Mouse (Mus musculus) macrophage (primary cell): ENCODE data around the gene Gm42906. TPM values are rescaled to one million over a fixed set of nuclear protein-coding genes. Genes with fewer than 3 reads are reported as not detected.

Experiments used
- H3K27ac ChIP-seq: fragments of 350-480 bp; formaldehyde crosslinking; 2 replicates; pipeline ENCODE4 v1.9.0; 2021
- H3K36me3 ChIP-seq: fragments of 350-480 bp; formaldehyde crosslinking; 2 replicates; pipeline ENCODE4 v1.9.0; 2021; ENCODE audit errors: inconsistent target
- H3K4me3 ChIP-seq: fragments of 350-480 bp; formaldehyde crosslinking; 2 replicates; pipeline ENCODE4 v1.9.0; 2021; ENCODE audit errors: inconsistent target
- H3K79me2 ChIP-seq: fragments of 350-480 bp; formaldehyde crosslinking; 2 replicates; pipeline ENCODE4 v1.9.0; 2021; ENCODE audit errors: inconsistent target
- whole genome bisulfite sequencing: methylation state at CpG from one replicate; pipeline ENCODE4 v1.1.7; 2026; ENCODE audit warnings: inconsistent platforms; ENCODE audit not compliant: missing documents; 5-methylcytosine and 5-hydroxymethylcytosine counted together
- polyA plus RNA-seq: library from polyadenylated mRNA; stranded (reverse); fragments of 250-400 nt; gene quantifications from 3 replicates; pipeline ENCODE4 v1.2.4, GENCODE M21; 2018; ENCODE audit warnings: inconsistent platforms

The Gm42906 gene
- polyA plus RNA-seq, 1 experiment from 2014 or later: not detected

DNA sequence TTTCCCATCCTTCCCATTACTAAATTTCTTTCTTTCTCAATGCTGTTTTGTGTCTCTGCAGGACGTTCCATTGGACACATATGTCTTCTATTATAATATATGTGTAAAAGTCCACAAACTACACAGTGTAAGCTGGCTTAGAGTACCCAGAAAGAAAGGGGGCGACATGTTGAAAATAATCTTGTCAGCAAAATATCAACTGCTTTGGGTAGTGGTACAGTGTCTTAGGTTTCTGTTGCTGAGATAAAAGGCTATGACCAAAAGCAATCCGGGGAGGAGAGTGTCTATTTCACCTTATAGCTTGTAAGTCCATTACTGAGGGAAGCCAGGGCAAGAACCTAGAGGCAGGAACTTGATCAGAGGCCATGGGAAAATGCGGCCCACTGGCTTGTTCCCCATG lies 293.8 kb downstream of the Gm42906 start:
- H3K36me3 ChIP-seq: no peaks in the 10 kb centered on the region
- no peaks in the 10 kb centered on the region for H3K79me2 ChIP-seq
- WGBS: 89% methylated on average over 4 of the region's 4 CpGs
- H3K27ac ChIP-seq: no peak overlapping the region
- no peak overlapping the region for H3K4me3 ChIP-seq

DNA sequence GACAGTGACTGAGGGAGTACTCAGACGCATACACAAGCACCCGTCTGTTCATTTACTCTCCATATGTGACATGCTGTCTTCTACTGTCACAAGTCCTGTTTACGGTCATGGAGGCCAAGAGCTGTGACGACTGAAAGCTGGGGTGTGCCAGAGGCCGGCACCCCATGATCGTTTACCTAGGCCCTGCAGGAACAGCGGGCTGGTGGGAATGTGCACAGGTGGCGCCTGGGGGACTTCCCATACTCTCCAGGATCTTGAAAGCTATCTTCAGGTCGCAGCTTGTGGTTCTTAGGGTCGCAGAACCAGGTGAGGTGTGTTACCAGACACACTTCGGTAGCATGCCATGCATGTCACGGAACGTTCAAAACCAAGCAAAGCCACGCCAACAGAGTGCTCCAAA lies 294.2 kb downstream of the Gm42906 start:
- WGBS: 92% methylated on average over 14 of the region's 14 CpGs
- H3K79me2 ChIP-seq: no peaks in the 10 kb centered on the region
- H3K27ac ChIP-seq: no peak overlapping the region
- no peaks in the 10 kb centered on the region for H3K36me3 ChIP-seq
- H3K4me3 ChIP-seq: no peak overlapping the region

DNA sequence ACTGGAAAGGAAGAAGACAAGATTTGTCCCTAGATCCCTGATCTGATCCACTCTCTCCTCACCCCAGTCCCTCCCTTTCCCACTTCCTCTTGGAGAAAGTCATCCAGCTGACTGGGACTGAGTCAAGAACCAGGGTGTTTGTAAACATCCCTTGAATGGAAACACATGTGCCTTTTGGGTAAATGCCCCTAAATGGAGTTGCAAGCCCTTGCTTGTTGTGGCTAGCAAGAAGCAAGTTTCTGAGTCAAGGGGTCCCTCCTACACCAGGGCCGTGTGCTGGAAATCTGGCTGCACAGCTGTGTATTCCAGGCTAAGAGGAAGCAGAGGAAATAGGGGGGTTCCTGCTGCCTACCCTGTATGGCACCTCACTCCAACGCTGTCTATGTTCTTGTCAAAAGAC lies 298.2 kb downstream of the Gm42906 start:
- WGBS: 27% methylated on average over 2 of the region's 2 CpGs
- Histone ChIP-seq H3K27ac (no peak overlapping the region), H3K4me3 (no peak overlapping the region), H3K36me3 (no peaks in the 10 kb centered on the region), H3K79me2 (no peaks in the 10 kb centered on the region)

DNA sequence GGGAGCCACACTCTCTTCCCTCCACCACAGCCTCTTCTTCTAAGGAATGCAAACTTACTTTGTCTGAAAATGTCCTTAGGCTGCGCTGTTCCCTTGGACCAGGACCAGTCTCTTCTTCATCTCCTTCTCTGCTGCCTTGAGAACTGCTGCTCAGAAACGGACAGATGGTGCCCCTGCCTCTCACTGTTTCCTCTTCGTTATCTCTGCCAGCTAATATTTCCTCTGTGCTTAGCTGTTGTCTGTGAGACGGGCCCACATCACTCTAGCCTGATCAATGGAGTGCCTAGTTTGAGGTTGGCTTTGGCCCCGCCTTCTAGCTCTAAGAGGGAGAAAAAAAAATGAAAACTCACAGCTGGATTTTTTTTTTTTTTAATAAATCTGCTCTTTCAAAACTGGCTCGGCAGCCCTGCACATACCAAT lies 300.7 kb downstream of the Gm42906 start:
- Histone ChIP-seq H3K36me3 (no peaks in the 10 kb centered on the region), H3K79me2 (no peaks in the 10 kb centered on the region), H3K27ac (no peak overlapping the region), H3K4me3 (no peak overlapping the region)
- 29% methylated on average over 5 of the region's 6 CpGs for WGBS

DNA sequence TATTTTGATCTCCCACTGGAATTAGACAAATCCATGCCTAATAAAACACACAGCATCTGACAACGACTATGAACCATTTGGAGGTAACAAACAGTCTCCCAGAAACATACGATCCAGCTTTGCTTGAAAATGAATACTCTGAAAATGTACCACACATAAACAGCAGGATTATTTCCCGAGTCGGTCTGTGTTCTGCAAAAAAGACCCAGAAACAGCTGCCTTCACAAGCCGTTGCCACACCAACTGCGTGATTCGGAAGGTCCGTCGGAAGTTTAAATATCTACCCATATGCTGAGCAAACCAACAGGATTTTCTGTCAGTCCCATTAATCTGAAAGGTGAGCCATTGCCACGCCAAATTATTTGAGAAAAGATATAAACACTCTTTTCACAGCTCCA lies 301.4 kb downstream of the Gm42906 start:
- H3K27ac ChIP-seq: no peak overlapping the region
- 93% methylated on average over 8 of the region's 10 CpGs for WGBS
- H3K79me2 ChIP-seq: no peaks in the 10 kb centered on the region
- no peaks in the 10 kb centered on the region for H3K36me3 ChIP-seq
- H3K4me3 ChIP-seq: no peak overlapping the region

DNA sequence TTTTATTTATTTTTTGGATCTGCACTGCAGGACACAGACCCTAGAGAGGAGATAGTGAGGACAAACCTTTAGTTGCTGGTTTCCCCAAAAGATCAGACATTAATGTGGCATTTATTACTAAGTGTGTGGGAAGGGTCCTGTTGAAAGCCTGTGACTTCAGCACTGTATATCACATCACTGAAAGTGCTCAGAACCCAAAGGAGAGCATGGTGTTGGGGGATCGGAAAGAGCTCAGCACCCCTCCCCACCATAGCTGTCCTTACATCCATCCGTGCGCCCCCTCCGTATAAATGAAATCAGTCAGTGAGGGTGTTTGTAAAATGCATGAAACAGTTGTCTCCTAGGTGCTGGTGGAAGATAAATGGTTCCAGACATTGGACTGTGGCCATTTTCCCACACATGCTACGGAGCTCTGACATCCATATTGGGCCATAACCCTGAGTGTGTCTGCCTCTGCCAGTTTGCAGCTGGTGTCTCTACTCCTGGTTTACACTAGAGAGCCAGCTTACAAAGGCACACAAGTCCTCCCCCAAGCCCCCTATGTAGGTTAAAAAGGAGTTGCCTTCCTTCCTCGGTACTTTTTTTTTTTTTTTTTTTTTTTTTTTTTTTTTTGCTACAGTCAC lies 301.9 kb downstream of the Gm42906 start:
- Histone ChIP-seq H3K27ac (no peak overlapping the region), H3K79me2 (no peaks in the 10 kb centered on the region), H3K36me3 (no peaks in the 10 kb centered on the region), H3K4me3 (no peak overlapping the region)
- 81% methylated on average over 6 of the region's 6 CpGs for WGBS

DNA sequence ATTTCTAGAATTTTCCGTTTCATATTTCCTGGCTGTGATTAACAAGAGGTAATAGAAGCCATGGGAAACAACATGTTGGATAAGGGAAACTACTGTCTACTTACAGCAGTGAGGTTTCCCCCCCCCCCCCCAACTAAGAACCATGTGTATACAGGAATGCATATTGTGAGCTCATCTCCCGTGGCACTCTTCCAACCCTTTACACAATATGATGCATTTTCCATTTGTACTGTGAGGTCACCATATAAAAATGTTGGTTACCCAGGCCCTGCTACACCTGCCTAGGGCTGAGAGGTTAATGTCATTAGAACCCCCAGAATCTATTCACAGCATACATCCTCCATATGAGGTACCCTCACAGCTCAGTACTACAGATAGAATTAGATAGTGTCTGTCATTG lies 310.1 kb downstream of the Gm42906 start:
- no peaks in the 10 kb centered on the region for H3K79me2 ChIP-seq
- H3K4me3 ChIP-seq: no peak overlapping the region
- no peak overlapping the region for H3K27ac ChIP-seq
- no peaks in the 10 kb centered on the region for H3K36me3 ChIP-seq
- 70% methylated on average over 2 of the region's 2 CpGs for WGBS

DNA sequence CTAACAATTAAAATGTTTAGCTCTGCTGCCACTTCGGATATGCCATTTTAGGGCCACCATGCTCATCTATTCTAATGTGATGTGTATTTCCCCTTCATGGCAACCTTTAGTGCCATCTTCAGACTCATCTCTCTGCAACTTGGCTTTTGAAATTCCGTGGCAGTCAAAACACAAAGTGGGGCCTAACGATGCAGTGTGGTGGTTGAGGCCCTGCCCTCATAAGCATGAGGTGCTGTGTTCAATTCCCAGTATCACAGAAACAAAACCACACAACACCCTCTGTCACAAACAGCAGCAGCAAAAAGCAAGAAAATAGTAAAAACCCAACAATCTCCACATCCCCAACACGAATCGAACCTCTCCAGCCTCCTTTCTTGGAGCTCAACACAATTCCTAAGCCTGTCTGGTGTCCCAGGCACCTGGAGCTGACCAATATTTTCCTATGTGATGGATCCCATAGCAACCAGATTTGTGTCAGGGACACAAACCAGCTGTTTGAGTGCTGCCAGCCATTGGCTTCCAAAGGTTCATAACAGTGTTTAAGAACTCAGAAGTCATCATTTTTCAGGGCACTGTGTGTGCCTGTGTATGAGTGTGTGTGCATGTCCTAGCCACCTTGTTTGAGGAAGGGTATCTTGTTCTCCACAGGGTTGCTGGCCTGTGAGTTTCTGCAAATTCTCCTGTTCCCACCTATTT lies 311.6 kb downstream of the Gm42906 start:
- Histone ChIP-seq H3K4me3 (no peak overlapping the region), H3K79me2 (no peaks in the 10 kb centered on the region), H3K27ac (no peak overlapping the region), H3K36me3 (no peaks in the 10 kb centered on the region)
- 91% methylated on average over 5 of the region's 5 CpGs for WGBS

DNA sequence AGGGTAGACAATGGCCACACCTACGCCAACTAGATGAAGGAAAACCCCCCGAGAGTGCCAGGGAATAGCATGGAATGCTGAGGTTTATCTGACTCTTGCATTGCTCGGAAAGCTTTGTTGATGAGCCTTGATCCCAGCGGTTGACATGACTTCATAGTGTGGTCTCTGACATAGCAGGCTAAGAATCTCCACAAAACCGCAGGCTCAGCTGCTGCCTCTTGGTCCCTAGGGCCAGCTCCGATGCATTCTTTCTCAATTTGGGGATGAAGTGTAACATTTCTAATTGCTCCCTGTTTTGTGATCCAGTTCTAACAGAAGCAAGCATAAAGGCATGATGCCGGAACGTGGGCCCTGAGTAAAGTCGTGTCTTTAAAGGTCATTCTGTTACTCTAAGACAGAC lies 315.2 kb downstream of the Gm42906 start:
- H3K4me3 ChIP-seq: no peak overlapping the region
- no peaks in the 10 kb centered on the region for H3K36me3 ChIP-seq
- H3K27ac ChIP-seq: no peak overlapping the region
- WGBS: 92% methylated on average over 9 of the region's 9 CpGs
- no peaks in the 10 kb centered on the region for H3K79me2 ChIP-seq

DNA sequence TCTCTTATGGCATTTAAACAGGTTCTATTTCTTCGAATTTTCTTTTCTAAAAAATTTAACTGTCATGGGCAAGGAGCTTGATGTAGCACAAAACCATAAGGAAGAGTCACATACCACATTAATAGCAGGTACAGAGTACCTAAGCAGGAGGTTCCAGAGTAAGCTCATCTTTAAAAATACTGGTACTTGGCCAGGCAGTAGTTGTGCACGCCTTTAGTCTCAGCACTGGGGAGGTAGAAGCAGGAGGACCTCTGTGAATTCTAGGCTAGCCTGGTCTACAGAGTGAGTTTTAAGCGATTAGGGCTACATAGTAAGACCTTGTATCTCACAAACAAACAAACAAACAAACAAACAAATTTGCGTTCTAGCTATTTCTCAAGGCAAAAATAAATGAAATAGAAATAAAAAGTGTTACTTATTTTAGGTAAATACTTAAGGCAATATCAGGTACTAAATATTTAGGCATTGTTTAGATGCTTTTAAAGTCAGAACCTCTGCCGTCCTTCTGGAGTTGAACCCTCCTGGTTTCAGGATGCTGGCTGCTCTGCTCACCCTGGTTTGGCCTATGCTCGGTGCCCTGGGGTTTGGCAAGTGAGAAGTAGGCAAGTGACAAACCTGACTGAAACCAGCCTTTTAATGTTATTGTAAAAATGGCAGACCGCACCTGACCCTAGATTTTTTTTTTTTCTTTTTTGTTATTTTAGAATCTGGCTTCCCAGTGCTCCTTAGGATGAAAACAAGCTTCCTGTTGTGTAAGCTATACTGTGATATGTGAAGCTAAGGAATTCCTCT lies 316.7 kb downstream of the Gm42906 start:
- Histone ChIP-seq H3K36me3 (no peaks in the 10 kb centered on the region), H3K79me2 (no peaks in the 10 kb centered on the region), H3K27ac (no peak overlapping the region), H3K4me3 (no peak overlapping the region)
- WGBS: 93% methylated on average over 7 of the region's 7 CpGs

DNA sequence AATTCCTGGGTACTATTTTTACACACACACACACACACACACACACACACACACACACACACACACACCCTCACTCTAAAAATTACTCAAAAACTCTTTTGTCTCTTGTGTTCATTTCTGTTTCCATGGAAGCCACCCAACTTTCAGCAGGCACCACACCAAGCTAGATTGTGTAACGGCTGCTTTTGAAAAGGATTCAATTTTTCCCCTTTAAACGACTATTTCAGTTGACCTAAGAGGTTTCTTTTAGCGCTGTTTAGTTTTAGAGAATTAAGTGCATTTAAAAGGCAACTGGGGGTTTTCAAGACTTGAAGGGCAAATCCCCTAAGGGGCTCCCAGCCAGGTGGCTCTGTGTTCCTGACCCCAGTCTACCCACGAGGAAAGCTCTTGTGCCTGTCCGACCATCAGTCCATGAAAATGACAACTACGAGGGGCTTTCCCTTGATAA lies 317.5 kb downstream of the Gm42906 start:
- 65% methylated on average over 6 of the region's 6 CpGs for WGBS
- H3K4me3 ChIP-seq: no peak overlapping the region
- no peak overlapping the region for H3K27ac ChIP-seq
- no peaks in the 10 kb centered on the region for H3K36me3 ChIP-seq
- no peaks in the 10 kb centered on the region for H3K79me2 ChIP-seq

DNA sequence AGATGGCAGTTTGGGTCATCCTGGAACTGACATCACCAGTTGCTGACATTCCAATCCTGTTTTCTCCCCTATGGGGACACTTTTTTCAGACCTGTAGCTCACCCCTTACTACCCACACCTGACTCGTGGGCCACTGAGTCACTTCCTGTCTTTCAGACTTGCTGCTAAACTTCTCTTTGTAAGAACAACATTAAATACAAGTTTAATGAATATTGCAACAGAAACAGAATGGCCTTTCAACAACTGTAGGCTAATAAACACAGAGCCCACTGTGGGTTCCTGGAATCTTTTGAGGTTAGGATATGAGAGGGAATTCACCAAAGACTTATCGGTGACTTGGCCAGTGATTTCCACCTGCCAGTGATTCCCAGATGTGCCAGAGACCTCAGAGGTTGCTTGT lies 318.1 kb downstream of the Gm42906 start:
- Histone ChIP-seq H3K4me3 (no peak overlapping the region), H3K36me3 (no peaks in the 10 kb centered on the region), H3K27ac (no peak overlapping the region), H3K79me2 (no peaks in the 10 kb centered on the region)
- 22% methylated on average over 2 of the region's 2 CpGs for WGBS

DNA sequence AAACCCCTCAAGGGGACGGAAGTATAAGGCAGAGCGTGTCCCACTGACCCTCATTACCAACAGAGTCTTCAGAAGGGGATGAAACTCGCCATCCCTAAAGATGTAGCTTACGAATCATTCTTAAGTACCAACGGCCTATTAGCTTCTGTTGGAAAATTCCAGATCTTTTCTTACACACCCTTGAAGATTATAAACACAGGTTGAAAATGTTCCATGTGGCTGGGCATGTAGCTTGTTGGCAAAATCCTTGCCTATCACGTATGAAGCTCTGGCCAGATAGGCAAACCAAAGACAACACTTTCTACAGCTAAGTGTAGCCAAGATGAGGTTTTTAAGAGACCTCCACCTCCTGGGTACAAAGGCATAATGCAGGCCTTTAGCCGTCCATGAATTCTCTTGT lies 319.0 kb downstream of the Gm42906 start:
- no peaks in the 10 kb centered on the region for H3K36me3 ChIP-seq
- H3K4me3 ChIP-seq: no peak overlapping the region
- WGBS: 86% methylated on average over 7 of the region's 7 CpGs
- H3K27ac ChIP-seq: no peak overlapping the region
- no peaks in the 10 kb centered on the region for H3K79me2 ChIP-seq

DNA sequence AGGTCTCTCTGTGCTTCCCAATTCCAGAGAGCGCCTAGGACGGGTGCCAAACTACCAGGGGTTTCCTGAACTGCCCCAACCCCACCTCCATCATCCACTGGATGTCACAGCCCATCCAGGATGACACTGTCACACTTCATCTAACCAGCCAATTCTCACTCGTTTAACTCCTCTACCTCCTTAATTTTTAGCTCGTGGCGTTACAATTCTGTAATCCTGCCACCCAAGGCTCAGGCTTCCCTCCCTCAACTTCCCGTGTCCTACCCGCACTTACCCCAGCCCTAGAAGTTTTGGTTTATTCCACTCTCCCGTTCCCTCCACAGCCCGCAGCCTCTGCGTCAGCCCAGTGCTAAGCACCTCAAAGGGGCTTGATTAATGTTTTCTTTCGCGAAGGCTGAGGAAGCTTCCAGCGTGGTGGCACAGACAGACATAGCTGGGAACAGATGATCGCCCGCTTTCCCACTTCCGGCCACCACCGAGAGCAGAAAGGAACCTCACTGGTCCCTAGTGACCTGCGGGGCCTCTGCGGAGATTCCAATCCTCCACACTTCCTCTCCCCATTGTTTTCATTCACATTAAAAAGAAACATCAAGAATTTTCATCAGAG lies 319.6 kb downstream of the Gm42906 start:
- H3K4me3 ChIP-seq: no peak overlapping the region
- H3K36me3 ChIP-seq: no peaks in the 10 kb centered on the region
- no peaks in the 10 kb centered on the region for H3K79me2 ChIP-seq
- WGBS: 24% methylated on average over 19 of the region's 19 CpGs
- no peak overlapping the region for H3K27ac ChIP-seq

DNA sequence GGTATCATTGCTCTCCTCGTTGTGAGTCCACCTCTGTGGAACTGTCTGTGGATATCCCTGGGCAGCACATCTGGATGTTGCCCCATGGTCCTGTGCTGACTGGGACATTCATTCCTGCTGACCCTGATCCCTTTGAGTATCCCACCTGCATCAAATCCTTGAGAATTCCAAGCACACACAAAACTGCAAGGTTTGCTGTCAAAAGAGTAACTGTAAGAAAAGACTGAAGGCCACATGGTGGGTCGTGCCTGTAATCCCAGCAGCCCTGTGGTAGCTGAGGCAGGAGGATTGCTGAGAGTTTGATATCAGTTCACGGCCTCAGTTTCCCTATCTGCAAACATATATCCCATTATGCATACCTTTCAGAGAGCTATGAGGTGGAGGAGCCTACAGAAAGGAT lies 321.1 kb downstream of the Gm42906 start:
- H3K36me3 ChIP-seq: no peaks in the 10 kb centered on the region
- H3K79me2 ChIP-seq: no peaks in the 10 kb centered on the region
- no peak overlapping the region for H3K4me3 ChIP-seq
- 83% methylated on average over 3 of the region's 3 CpGs for WGBS
- no peak overlapping the region for H3K27ac ChIP-seq
